Mouse (Mus musculus): ENCODE measurements around the gene Srl.
"Not testable (repeated sequence)": the region's sequence is repeated elsewhere in the genome, so short reads cannot be mapped to it uniquely, and the experiment has no call there.

The Srl gene

GRCm38 (mm10) chr16:4474040-4474881, 67.4 kb downstream of the Srl start:
- DNase-seq (ENCODE audit: low spot score in 2 of 2) = not testable (repeated sequence)

- DNase-seq (ENCODE audit: low spot score in 2 of 2) = no peak
These were observed 68.4 kb downstream of the Srl start for GRCm38 (mm10) chr16:4473231-4473630.

GRCm38 (mm10) chr16:4472687-4473086, 68.9 kb downstream of the Srl start:
- no peak for DNase-seq (ENCODE audit: low spot score in 2 of 2)

GRCm38 (mm10) chr16:4469599-4470352, 71.8 kb downstream of the Srl start:
- DNase-seq (ENCODE audit: low spot score in 2 of 2) = no peak

GRCm38 (mm10) chr16:4464529-4465089, 77.0 kb downstream of the Srl start:
- no peak for DNase-seq (ENCODE audit: low spot score in 2 of 2)

GRCm38 (mm10) chr16:4457927-4458326, 83.7 kb downstream of the Srl start:
- DNase-seq (ENCODE audit: low spot score in 2 of 2) = no peak

- no peak for DNase-seq (ENCODE audit: low spot score in 2 of 2)
These were observed 85.2 kb downstream of the Srl start for GRCm38 (mm10) chr16:4456391-4456790.

GRCm38 (mm10) chr16:4455693-4456092, 85.9 kb downstream of the Srl start:
- DNase-seq (ENCODE audit: low spot score in 2 of 2) = no peak

GRCm38 (mm10) chr16:4454563-4454962, 87.1 kb downstream of the Srl start:
- no peak for DNase-seq (ENCODE audit: low spot score in 2 of 2)

GRCm38 (mm10) chr16:4449418-4449817, 92.2 kb downstream of the Srl start:
- no peak for DNase-seq (ENCODE audit: low spot score in 2 of 2)

GRCm38 (mm10) chr16:4448235-4448634, 93.4 kb downstream of the Srl start:
- no peak for DNase-seq (ENCODE audit: low spot score in 2 of 2)

- DNase-seq (ENCODE audit: low spot score in 2 of 2) = no peak
These were observed 95.2 kb downstream of the Srl start for GRCm38 (mm10) chr16:4446395-4446794.

GRCm38 (mm10) chr16:4444378-4444777, 97.2 kb downstream of the Srl start:
- DNase-seq (ENCODE audit: low spot score in 2 of 2) = no peak

- DNase-seq (ENCODE audit: low spot score in 2 of 2) = no peak
These were observed 102.1 kb downstream of the Srl start for GRCm38 (mm10) chr16:4439302-4440066.

GRCm38 (mm10) chr16:4436738-4437137, 104.9 kb downstream of the Srl start:
- DNase-seq (ENCODE audit: low spot score in 2 of 2) = no peak

- no peak for DNase-seq (ENCODE audit: low spot score in 2 of 2)
These were observed 106.2 kb downstream of the Srl start for GRCm38 (mm10) chr16:4435371-4435770.

- DNase-seq (ENCODE audit: low spot score in 2 of 2) = no peak
These were observed 109.8 kb downstream of the Srl start for GRCm38 (mm10) chr16:4431841-4432240.

- DNase-seq (ENCODE audit: low spot score in 2 of 2) = no peak
These were observed 110.6 kb downstream of the Srl start for GRCm38 (mm10) chr16:4431013-4431412.

GRCm38 (mm10) chr16:4430232-4430631, 111.4 kb downstream of the Srl start:
- no peak for DNase-seq (ENCODE audit: low spot score in 2 of 2)
